Mouse (Mus musculus): ENCODE data around the gene Mbtps1. TPM values are rescaled to one million over a fixed set of nuclear protein-coding genes. Genes with fewer than 3 reads are reported as not detected.

Mbtps1 gene
- polyA plus RNA-seq (2012; ENCODE audit: low replicate concordance) = 135 and 166 TPM in 2 replicates

GRCm38 (mm10) chr8:119558603-119559401 lies at the start of gene Mbtps1:
Gene Mbtps1 (minus strand): TSS chr8:119558735.

GRCm38 (mm10) chr8:119604996-119605395 lies 46.5 kb upstream of the Mbtps1 start, which contains the start of gene Taf1c:
Gene Taf1c (minus strand): TSS chr8:119605222.

DNA sequence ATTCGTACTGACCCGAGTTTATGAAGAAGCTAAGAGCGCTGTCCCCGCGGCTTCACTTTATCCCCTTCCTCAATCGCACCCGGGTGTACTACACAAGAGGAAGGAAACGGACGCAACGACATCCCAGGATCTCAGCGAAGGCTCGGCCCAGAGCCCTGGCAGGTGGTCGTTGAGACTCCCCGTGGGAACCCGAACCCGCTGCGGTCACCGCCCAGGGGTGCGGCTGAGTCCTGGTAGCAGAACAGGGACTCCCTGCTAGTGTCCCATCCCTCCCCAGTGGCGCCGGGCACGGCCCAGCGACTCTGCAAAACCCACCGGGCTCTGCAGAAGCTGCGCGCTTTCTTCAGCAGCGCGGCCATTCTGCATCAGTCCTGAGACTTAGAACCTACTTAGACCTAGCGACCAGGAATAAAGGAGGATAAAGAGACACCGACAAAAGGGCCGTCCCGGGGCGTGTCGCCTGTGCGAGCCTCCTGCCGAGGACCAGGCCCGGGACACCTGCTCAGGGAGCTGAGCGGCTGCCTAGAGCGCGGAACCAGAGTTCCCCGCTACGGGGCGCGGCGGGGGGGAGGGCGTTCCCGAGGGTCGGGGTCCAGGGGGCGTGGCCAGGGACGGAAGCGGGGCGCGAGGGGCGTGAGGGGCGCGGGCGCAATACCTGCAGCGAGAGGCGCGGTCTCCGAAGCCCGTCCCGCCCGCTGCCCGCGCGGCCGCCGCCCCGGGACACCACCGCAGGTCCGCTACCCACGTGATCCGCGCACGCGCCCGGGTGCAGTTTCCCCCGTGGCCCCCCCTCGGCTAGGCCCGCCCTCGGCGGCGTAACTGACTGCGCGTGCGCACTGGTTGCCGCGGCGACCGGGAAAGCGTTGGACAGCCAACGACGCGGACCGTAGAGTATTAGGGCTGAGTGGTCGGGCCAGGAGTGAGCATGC lies 16.2 kb upstream of the Mbtps1 start, which contains the start of the genes Hsdl1 and Dnaaf1:
TSS of gene Hsdl1 (minus strand) at position 747 of the 929 bp plus-strand sequence.
TSS of gene Dnaaf1 (plus strand) at position 799 of the 929 bp plus-strand sequence.

DNA sequence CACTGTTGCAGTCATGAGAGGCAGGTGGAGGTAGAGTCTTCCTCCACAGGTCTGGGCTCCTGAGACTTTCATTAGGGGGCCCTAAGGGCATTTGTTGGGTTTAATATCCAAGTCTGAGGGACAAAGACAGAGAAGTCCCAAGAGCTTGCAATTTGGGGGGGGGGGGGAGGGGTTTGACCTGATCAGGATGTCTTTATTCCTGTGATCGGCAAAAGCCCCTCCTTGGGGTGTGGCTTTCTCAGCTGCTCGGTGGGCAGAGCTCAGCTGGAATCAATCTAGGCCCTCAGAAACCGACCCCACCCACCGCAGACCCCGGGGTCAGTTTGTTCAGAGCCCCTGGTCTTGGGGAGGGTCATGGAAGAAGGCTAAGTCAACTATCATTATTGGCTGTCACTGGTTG lies 56.9 kb downstream of the Mbtps1 start, which contains the start of gene Slc38a8:
TSS of gene Slc38a8 (minus strand) at position 101 of the 400 bp plus-strand sequence.

Other genes with a start within 250 kb of the Mbtps1 start
- gene Hsbp1, start 214.2 kb downstream of the Mbtps1 start, polyA plus RNA-seq (2012; ENCODE audit: low replicate concordance) = 39.8 and 47.1 TPM in 2 replicates
- 22.5 and 41.2 TPM in 2 replicates for gene Mlycd, start 163.9 kb downstream of the Mbtps1 start, polyA plus RNA-seq (2012; ENCODE audit: low replicate concordance)
- gene Osgin1, start 124.6 kb downstream of the Mbtps1 start, polyA plus RNA-seq (2012; ENCODE audit: low replicate concordance) = 26.6 and 34.2 TPM in 2 replicates
- gene Necab2, start 112.0 kb downstream of the Mbtps1 start, polyA plus RNA-seq (2012; ENCODE audit: low replicate concordance) = not detected in 2 replicates
- 0.08 TPM in 1 of 2 replicates, not detected in the other for gene Slc38a8, start 57.0 kb downstream of the Mbtps1 start, polyA plus RNA-seq (2012; ENCODE audit: low replicate concordance)
- gene Hsdl1, start 16.4 kb upstream of the Mbtps1 start, polyA plus RNA-seq (2012; ENCODE audit: low replicate concordance) = 24.9 and 51.8 TPM in 2 replicates
- gene Dnaaf1, start 16.5 kb upstream of the Mbtps1 start, polyA plus RNA-seq (2012; ENCODE audit: low replicate concordance) = 0.06 TPM in 1 of 2 replicates, not detected in the other
- gene Taf1c, start 46.5 kb upstream of the Mbtps1 start, polyA plus RNA-seq (2012; ENCODE audit: low replicate concordance) = 49.0 and 95.8 TPM in 2 replicates
- not detected in 2 replicates for gene Adad2, start 54.0 kb upstream of the Mbtps1 start, polyA plus RNA-seq (2012; ENCODE audit: low replicate concordance)
- not detected in 2 replicates for gene Kcng4, start 76.9 kb upstream of the Mbtps1 start, polyA plus RNA-seq (2012; ENCODE audit: low replicate concordance)
- gene Wfdc1, start 107.6 kb upstream of the Mbtps1 start, polyA plus RNA-seq (2012; ENCODE audit: low replicate concordance) = 0.10 TPM in 1 of 2 replicates, not detected in the other
- gene Atp2c2, start 141.3 kb upstream of the Mbtps1 start, polyA plus RNA-seq (2012; ENCODE audit: low replicate concordance) = 0.06 and 0.07 TPM in 2 replicates
- 3.3 and 4.3 TPM in 2 replicates for gene Tldc1, start 219.7 kb upstream of the Mbtps1 start, polyA plus RNA-seq (2012; ENCODE audit: low replicate concordance)